In genomic region chr12:38843801-38844295, GRCm38 (mm10) we compare ENCODE assay signal across 8 mouse cellular contexts.
A peak's percentile ranks its signal among the peaks of the same experiment; 100 is the strongest.
DNase-seq lines count a peak whose midpoint lies in the region; ATAC-seq lines count a peak whose summit lies in the region.

No protein-coding gene starts in this region.

- WGBS in kidney, embryonic 14.5 days: 16% methylated on average over 1 of the region's 1 CpGs
- 41% methylated on average over 1 of the region's 1 CpGs for whole genome bisulfite sequencing in heart, embryonic 12.5 days
- WGBS in limb, embryonic 13.5 days: 0% methylated on average over 1 of the region's 1 CpGs

- H3K9me3 ChIP-seq in kidney, embryonic 14.5 days (ENCODE audit: control insufficient read depth, low read length): no peaks in the 10 kb centered on the region
- no peaks in the 10 kb centered on the region for H3K9me3 ChIP-seq in heart, embryonic 12.5 days (replicated peaks)
- no peaks in the 10 kb centered on the region for H3K9me3 ChIP-seq in limb, embryonic 13.5 days

- H3K4me1 ChIP-seq in kidney, embryonic 14.5 days (ENCODE audit: control insufficient read depth, insufficient read depth, low read length): 0 out of 2 replicates have a peak, but pooled peaks cover 5% of the 10 kb centered on the region
- peaks cover 9% of the 10 kb centered on the region; the same call in 1 of the 2 replicates for H3K4me1 ChIP-seq in heart, embryonic 12.5 days (replicated peaks)
- H3K4me1 ChIP-seq in limb, embryonic 13.5 days: peaks cover 28% of the 10 kb centered on the region

- peak; percentile 97 for ATAC-seq in kidney, embryonic 14.5 days (ENCODE audit: low FRiP score, low TSS enrichment)
- peak; percentile 73 for ATAC-seq in heart, embryonic 12.5 days (ENCODE audit: insufficient number of reproducible peaks, low FRiP score)
- peak; percentile 97 for ATAC-seq in limb, embryonic 13.5 days (ENCODE audit: low FRiP score, low read depth)

- no peak overlapping the region for H3K4me3 ChIP-seq in kidney, embryonic 14.5 days (ENCODE audit: low read length)
- H3K4me3 ChIP-seq in heart, embryonic 12.5 days: no peak overlapping the region
- H3K4me3 ChIP-seq in limb, embryonic 13.5 days: no peak overlapping the region

- no peak overlapping the region for H3K4me2 ChIP-seq in kidney, embryonic 14.5 days (replicated peaks; ENCODE audit: low read depth, low read length)
- H3K4me2 ChIP-seq in heart, embryonic 12.5 days: no peak overlapping the region
- H3K4me2 ChIP-seq in limb, embryonic 13.5 days (replicated peaks): 0 out of 2 replicates have a peak overlapping the region, but pooled peaks have one; percentile 7

- no peaks in the 10 kb centered on the region for H3K27me3 ChIP-seq in kidney, embryonic 14.5 days (ENCODE audit: control insufficient read depth, insufficient read depth, low read length)
- no peaks in the 10 kb centered on the region for H3K27me3 ChIP-seq in heart, embryonic 12.5 days (replicated peaks)
- H3K27me3 ChIP-seq in limb, embryonic 13.5 days: no peaks in the 10 kb centered on the region

- H3K27ac ChIP-seq in kidney, embryonic 14.5 days (ENCODE audit: low read depth, low read length): no peak overlapping the region
- peak overlapping the region; percentile 30; the same call in 1 of the 2 replicates for H3K27ac ChIP-seq in heart, embryonic 12.5 days (ENCODE audit: poor library complexity, severe bottlenecking)
- H3K27ac ChIP-seq in limb, embryonic 13.5 days: peak overlapping the region; percentile 39; the same call in 1 of the 2 replicates

- no peaks in the 10 kb centered on the region for H3K36me3 ChIP-seq in kidney, embryonic 14.5 days (ENCODE audit: control insufficient read depth, insufficient read depth, low read length)
- H3K36me3 ChIP-seq in heart, embryonic 12.5 days: no peaks in the 10 kb centered on the region
- no peaks in the 10 kb centered on the region for H3K36me3 ChIP-seq in limb, embryonic 13.5 days

- no peak for DNase-seq in kidney, adult 11 months
- peak; percentile 8 for DNase-seq in skeletal muscle tissue, adult 2 months (ENCODE audit: low read depth, low spot score)
- no peak for DNase-seq in urinary bladder, postnatal 36 days (ENCODE audit: low spot score in 2 of 2)
- DNase-seq in right cerebral cortex, postnatal 36 days (ENCODE audit: low spot score in 2 of 2): no peak
- DNase-seq in adrenal gland, postnatal 25 days: no peak

- H3K9ac ChIP-seq in kidney, embryonic 14.5 days (ENCODE audit: low read depth, low read length): no peak overlapping the region
- no peak overlapping the region for H3K9ac ChIP-seq in heart, embryonic 12.5 days
- H3K9ac ChIP-seq in limb, embryonic 13.5 days: no peak overlapping the region
